Mouse (Mus musculus): ENCODE results near the gene Mon1a.

Gene Mon1a

GRCm38 (mm10) chr9:107907801-107908120 is 19.8 kb downstream of the Mon1a start:
- DNase-seq (ENCODE audit: extremely low read depth, low read depth, low spot score), result no peak

GRCm38 (mm10) chr9:107908410-107909158 is 20.6 kb downstream of the Mon1a start:
- no peak for DNase-seq (ENCODE audit: extremely low read depth, low read depth, low spot score)

GRCm38 (mm10) chr9:107910025-107910769 is 22.2 kb downstream of the Mon1a start:
- no peak for DNase-seq (ENCODE audit: extremely low read depth, low read depth, low spot score)

GRCm38 (mm10) chr9:107914764-107915420 is 26.9 kb downstream of the Mon1a start:
- DNase-seq (ENCODE audit: extremely low read depth, low read depth, low spot score), result no peak

- no peak for DNase-seq (ENCODE audit: extremely low read depth, low read depth, low spot score)
These were observed 30.1 kb downstream of the Mon1a start for GRCm38 (mm10) chr9:107917895-107918608.

- no peak for DNase-seq (ENCODE audit: extremely low read depth, low read depth, low spot score)
These were observed 30.9 kb downstream of the Mon1a start for GRCm38 (mm10) chr9:107918884-107919283.

- DNase-seq (ENCODE audit: extremely low read depth, low read depth, low spot score), result no peak
These were observed 31.5 kb downstream of the Mon1a start for GRCm38 (mm10) chr9:107919441-107919840.

GRCm38 (mm10) chr9:107923021-107923420 is 35.1 kb downstream of the Mon1a start:
- DNase-seq (ENCODE audit: extremely low read depth, low read depth, low spot score), result no peak

- DNase-seq (ENCODE audit: extremely low read depth, low read depth, low spot score), result no peak
These were observed 36.0 kb downstream of the Mon1a start for GRCm38 (mm10) chr9:107923956-107924355.

GRCm38 (mm10) chr9:107925251-107925650 is 37.3 kb downstream of the Mon1a start:
- DNase-seq (ENCODE audit: extremely low read depth, low read depth, low spot score), result no peak

GRCm38 (mm10) chr9:107926920-107927420 is 39.0 kb downstream of the Mon1a start:
- DNase-seq (ENCODE audit: extremely low read depth, low read depth, low spot score), result no peak

- no peak for DNase-seq (ENCODE audit: extremely low read depth, low read depth, low spot score)
These were observed 39.8 kb downstream of the Mon1a start for GRCm38 (mm10) chr9:107927749-107928148.

- no peak for DNase-seq (ENCODE audit: extremely low read depth, low read depth, low spot score)
These were observed 40.2 kb downstream of the Mon1a start, which contains the start of gene Actl11 for GRCm38 (mm10) chr9:107928169-107928568. Gene Actl11, plus strand, starts transcription at chr9:107928469.

GRCm38 (mm10) chr9:107932221-107932620 is 44.3 kb downstream of the Mon1a start:
- DNase-seq (ENCODE audit: extremely low read depth, low read depth, low spot score), result no peak

- peak; percentile 33 for DNase-seq (ENCODE audit: extremely low read depth, low read depth, low spot score)
These were observed 46.2 kb downstream of the Mon1a start for GRCm38 (mm10) chr9:107934146-107934545.

- no peak for DNase-seq (ENCODE audit: extremely low read depth, low read depth, low spot score)
These were observed 47.4 kb downstream of the Mon1a start, which contains the start of gene Camkv for GRCm38 (mm10) chr9:107935374-107935773. Gene Camkv, plus strand, starts transcription at chr9:107935674.

GRCm38 (mm10) chr9:107935790-107936214 is 47.9 kb downstream of the Mon1a start:
- DNase-seq (ENCODE audit: extremely low read depth, low read depth, low spot score), result no peak

- DNase-seq (ENCODE audit: extremely low read depth, low read depth, low spot score), result no peak
These were observed 48.4 kb downstream of the Mon1a start for GRCm38 (mm10) chr9:107936215-107936822.

- DNase-seq (ENCODE audit: extremely low read depth, low read depth, low spot score), result no peak
These were observed 48.9 kb downstream of the Mon1a start for GRCm38 (mm10) chr9:107936831-107937230.

Data from fat pad, adult 2 months (tissue).